Mouse (Mus musculus): Measurements from ENCODE around the gene Aunip. TPM values are rescaled to one million over a fixed set of nuclear protein-coding genes. Genes with fewer than 3 reads are reported as not detected.

Aunip gene
- polyA plus RNA-seq, 1 experiment = 13.9 TPM

- TF ChIP-seq GATA1 (IDR thresholded peaks at IDR 0.05; ENCODE audit: low read length) = no peak
Observed at GRCm38 (mm10) chr4:134481270-134481669, 29.5 kb upstream of the Aunip start.

- no peak for TF ChIP-seq GATA1 (IDR thresholded peaks at IDR 0.05; ENCODE audit: low read length)
Observed at GRCm38 (mm10) chr4:134482442-134482841, 28.4 kb upstream of the Aunip start.

- no peak for TF ChIP-seq GATA1 (IDR thresholded peaks at IDR 0.05; ENCODE audit: low read length)
Observed at GRCm38 (mm10) chr4:134483078-134483688, 27.6 kb upstream of the Aunip start.

GRCm38 (mm10) chr4:134483696-134484095 is 27.1 kb upstream of the Aunip start:
- TF ChIP-seq GATA1 (IDR thresholded peaks at IDR 0.05; ENCODE audit: low read length) = no peak

GRCm38 (mm10) chr4:134484231-134484630 is 26.6 kb upstream of the Aunip start:
- TF ChIP-seq GATA1 (IDR thresholded peaks at IDR 0.05; ENCODE audit: low read length) = no peak

- no peak for TF ChIP-seq GATA1 (IDR thresholded peaks at IDR 0.05; ENCODE audit: low read length)
Observed at GRCm38 (mm10) chr4:134485151-134485900, 25.5 kb upstream of the Aunip start.

GRCm38 (mm10) chr4:134488211-134488610 is 22.6 kb upstream of the Aunip start:
- TF ChIP-seq GATA1 (IDR thresholded peaks at IDR 0.05; ENCODE audit: low read length) = no peak

GRCm38 (mm10) chr4:134489986-134490665 is 20.7 kb upstream of the Aunip start:
- TF ChIP-seq GATA1 (IDR thresholded peaks at IDR 0.05; ENCODE audit: low read length) = no peak

- no peak for TF ChIP-seq GATA1 (IDR thresholded peaks at IDR 0.05; ENCODE audit: low read length)
Observed at GRCm38 (mm10) chr4:134491716-134492115, 19.1 kb upstream of the Aunip start.

- peak; percentile 71 for TF ChIP-seq GATA1 (IDR thresholded peaks at IDR 0.05; ENCODE audit: low read length)
Observed at GRCm38 (mm10) chr4:134494780-134495545, 15.8 kb upstream of the Aunip start.

GRCm38 (mm10) chr4:134495546-134495923 is 15.3 kb upstream of the Aunip start:
- no peak for TF ChIP-seq GATA1 (IDR thresholded peaks at IDR 0.05; ENCODE audit: low read length)

GRCm38 (mm10) chr4:134496595-134497210 is 14.1 kb upstream of the Aunip start, which contains the start of gene Paqr7:
TSS of gene Paqr7 (plus strand) at chr4:134496697.
- TF ChIP-seq GATA1 (IDR thresholded peaks at IDR 0.05; ENCODE audit: low read length) = no peak

- no peak for TF ChIP-seq GATA1 (IDR thresholded peaks at IDR 0.05; ENCODE audit: low read length)
Observed at GRCm38 (mm10) chr4:134497223-134497622, 13.6 kb upstream of the Aunip start.

- TF ChIP-seq GATA1 (IDR thresholded peaks at IDR 0.05; ENCODE audit: low read length) = no peak
Observed at GRCm38 (mm10) chr4:134497986-134498731, 12.6 kb upstream of the Aunip start.

- no peak for TF ChIP-seq GATA1 (IDR thresholded peaks at IDR 0.05; ENCODE audit: low read length)
Observed at GRCm38 (mm10) chr4:134501095-134501494, 9.7 kb upstream of the Aunip start.
